Mouse (Mus musculus) neural tube, embryonic 14.5 days (tissue): ENCODE results near the gene Prtn3. TPM values are rescaled to one million over a fixed set of nuclear protein-coding genes. Genes with fewer than 3 reads are reported as not detected.

Experiments used
- ATAC-seq: fragments of 200-750 bp; cut with Nextera tagmentation; 2 replicates; pipeline ENCODE4 v1.8.0; 2017; ENCODE audit warnings: low read depth, mild to moderate bottlenecking, moderate TSS enrichment, moderate library complexity
- H3K27ac ChIP-seq: fragments of 300-500 bp; sonication (generic); 2 replicates; pipeline ENCODE4 v1.5.1; 2014; ENCODE audit warnings: low read depth, mild to moderate bottlenecking, control low read depth, low read length, moderate library complexity, mixed read lengths
- H3K27me3 ChIP-seq: fragments of 300-500 bp; sonication (generic); 2 replicates; pipeline ENCODE4 v1.6.1; 2014; ENCODE audit warnings: low read length; ENCODE audit not compliant: control insufficient read depth, insufficient read depth
- H3K36me3 ChIP-seq: fragments of 300-500 bp; sonication (generic); 2 replicates; pipeline ENCODE4 v1.6.1; 2014; ENCODE audit warnings: low read length, mixed read lengths; ENCODE audit not compliant: control insufficient read depth, insufficient read depth
- H3K4me1 ChIP-seq: fragments of 300-500 bp; sonication (generic); 2 replicates; pipeline ENCODE4 v1.6.1; 2014; ENCODE audit warnings: low read length; ENCODE audit not compliant: control insufficient read depth, insufficient read depth
- H3K4me2 ChIP-seq: fragments of 300-500 bp; sonication (generic); 2 replicates; pipeline ENCODE4 v1.6.1; 2014; ENCODE audit warnings: mild to moderate bottlenecking, low read depth, low read length, control low read depth
- H3K4me3 ChIP-seq: fragments of 300-500 bp; sonication (generic); 2 replicates; pipeline ENCODE4 v1.5.1; 2014; ENCODE audit warnings: low read depth, low read length, control low read depth, mixed read lengths
- H3K9ac ChIP-seq: fragments of 300-500 bp; sonication (generic); replicated peaks from 2 replicates; pipeline ENCODE4 v1.6.1; 2014; ENCODE audit warnings: low read depth, mild to moderate bottlenecking, control low read depth, low read length, mixed read lengths
- H3K9me3 ChIP-seq: fragments of 300-500 bp; sonication (generic); 2 replicates; pipeline ENCODE4 v1.6.1; 2016; ENCODE audit warnings: low read length; ENCODE audit not compliant: control insufficient read depth
- WGBS: fragments of 180-500 bp; shearing (Covaris S2); extraction: QIAGEN DNeasy Blood & Tissue Kit; methylation state at CpG from one replicate; pipeline ENCODE4 v1.1.7; 2014; 5-methylcytosine and 5-hydroxymethylcytosine counted together
- polyA plus RNA-seq: library from polyadenylated mRNA; unstranded; fragments of >200 nt; fragmentation: Nextera tagmentation; extraction: Ambion mirVana; gene quantifications from 2 replicates; pipeline ENCODE4 v1.2.1, GENCODE M21; 2014

The Prtn3 gene
- polyA plus RNA-seq, 1 experiment from 2014 or later, result 11.1 TPM

- Histone ChIP-seq H3K4me2 (peak within 1 kb of the TSS; percentile 95), H3K27ac (peak within 1 kb of the TSS; percentile 82), H3K36me3 (no peaks in the 10 kb centered on the region), H3K27me3 (peaks cover 45% of the 10 kb centered on the region), H3K4me1 (peaks cover 25% of the 10 kb centered on the region), H3K9ac (peak within 1 kb of the TSS; percentile 98), H3K4me3 (peak within 1 kb of the TSS; percentile 71), H3K9me3 (no peaks in the 10 kb centered on the region)
- ATAC-seq, result peak; percentile 86
- WGBS, result 1% methylated on average over 42 of the region's 42 CpGs
Observed at GRCm38 (mm10) chr10:79916808-79917531, 42.7 kb downstream of the Prtn3 start, which contains the start of gene Kiss1r. Gene Kiss1r (plus strand): TSS chr10:79916971.

- no peak for ATAC-seq
- Histone ChIP-seq H3K4me3 (peak overlapping the region; percentile 71; the same call in 1 of the 2 replicates), H3K9me3 (no peaks in the 10 kb centered on the region), H3K4me2 (peak overlapping the region; percentile 95), H3K27ac (no peak overlapping the region), H3K4me1 (peaks cover 25% of the 10 kb centered on the region), H3K27me3 (peaks cover 51% of the 10 kb centered on the region), H3K36me3 (no peaks in the 10 kb centered on the region), H3K9ac (peak overlapping the region; percentile 98)
- 72% methylated on average over 5 of the region's 5 CpGs for WGBS
Observed at GRCm38 (mm10) chr10:79917532-79918100, 43.3 kb downstream of the Prtn3 start.

GRCm38 (mm10) chr10:79918231-79919078 lies 44.2 kb downstream of the Prtn3 start:
- no peak for ATAC-seq
- Histone ChIP-seq H3K27ac (no peak overlapping the region), H3K9ac (no peak overlapping the region), H3K4me2 (peak overlapping the region; percentile 8; the same call in 1 of the 2 replicates), H3K36me3 (no peaks in the 10 kb centered on the region), H3K4me3 (peak overlapping the region; percentile 9; the same call in 1 of the 2 replicates), H3K27me3 (peaks cover 60% of the 10 kb centered on the region), H3K9me3 (no peaks in the 10 kb centered on the region), H3K4me1 (peaks cover 25% of the 10 kb centered on the region)
- WGBS, result 2% methylated on average over 35 of the region's 35 CpGs

GRCm38 (mm10) chr10:79919251-79919849 lies 45.1 kb downstream of the Prtn3 start:
- no peak overlapping the region for H3K4me3 ChIP-seq
- H3K9ac ChIP-seq, result no peak overlapping the region
- no peak for ATAC-seq
- peaks cover 22% of the 10 kb centered on the region for H3K4me1 ChIP-seq
- no peaks in the 10 kb centered on the region for H3K9me3 ChIP-seq
- no peak overlapping the region for H3K27ac ChIP-seq
- no peaks in the 10 kb centered on the region for H3K36me3 ChIP-seq
- 2% methylated on average over 21 of the region's 21 CpGs for WGBS
- H3K4me2 ChIP-seq, result no peak overlapping the region
- H3K27me3 ChIP-seq, result peaks cover 60% of the 10 kb centered on the region

GRCm38 (mm10) chr10:79920056-79920890 lies 46.0 kb downstream of the Prtn3 start:
- 14% methylated on average over 26 of the region's 26 CpGs for WGBS
- H3K27ac ChIP-seq, result no peak overlapping the region
- no peak overlapping the region; the same call in 1 of the 2 replicates for H3K4me3 ChIP-seq
- no peaks in the 10 kb centered on the region for H3K36me3 ChIP-seq
- peaks cover 60% of the 10 kb centered on the region for H3K27me3 ChIP-seq
- H3K9me3 ChIP-seq, result no peaks in the 10 kb centered on the region
- 0 out of 2 replicates have a peak overlapping the region, but pooled peaks have one; percentile 7 for H3K9ac ChIP-seq
- peak overlapping the region; percentile 44; the same call in 1 of the 2 replicates for H3K4me2 ChIP-seq
- H3K4me1 ChIP-seq, result peaks cover 16% of the 10 kb centered on the region
- no peak for ATAC-seq

- no peak for ATAC-seq
- Histone ChIP-seq H3K4me1 (peaks cover 10% of the 10 kb centered on the region), H3K27me3 (peaks cover 60% of the 10 kb centered on the region), H3K4me3 (peak within 1 kb of the TSS; percentile 12), H3K36me3 (no peaks in the 10 kb centered on the region), H3K27ac (no peak within 1 kb of the TSS), H3K9ac (0 out of 2 replicates have a peak within 1 kb of the TSS, but pooled peaks have one; percentile 32), H3K9me3 (no peaks in the 10 kb centered on the region), H3K4me2 (peak within 1 kb of the TSS; percentile 44)
- 3% methylated on average over 34 of the region's 41 CpGs for WGBS
Observed at GRCm38 (mm10) chr10:79920958-79921535, 46.8 kb downstream of the Prtn3 start, which contains the start of gene R3hdm4. Gene R3hdm4 (minus strand): TSS chr10:79921208.

- peaks cover 60% of the 10 kb centered on the region for H3K27me3 ChIP-seq
- H3K4me2 ChIP-seq, result peak overlapping the region; percentile 44
- peak overlapping the region; percentile 12 for H3K4me3 ChIP-seq
- no peaks in the 10 kb centered on the region for H3K9me3 ChIP-seq
- H3K36me3 ChIP-seq, result no peaks in the 10 kb centered on the region
- WGBS, result 2% methylated on average over 34 of the region's 34 CpGs
- H3K4me1 ChIP-seq, result peaks cover 11% of the 10 kb centered on the region
- no peak for ATAC-seq
- no peak overlapping the region for H3K27ac ChIP-seq
- H3K9ac ChIP-seq, result 0 out of 2 replicates have a peak overlapping the region, but pooled peaks have one; percentile 32
Observed at GRCm38 (mm10) chr10:79921572-79921971, 47.3 kb downstream of the Prtn3 start.
